Mouse (Mus musculus) kidney, adult 2 months (tissue): ENCODE measurements around the gene Cyfip2.

Experiments used
- CTCF ChIP-seq: fragments of 200-500 bp; conservative IDR thresholded peaks from 2 replicates; pipeline ENCODE4 v1.5.1; 2011; ENCODE audit warnings: low read depth, mild to moderate bottlenecking, control low read depth, low read length, moderate library complexity, mixed read lengths; ENCODE audit not compliant: insufficient read depth, insufficient read length
- POLR2A ChIP-seq: fragments of 200-500 bp; IDR thresholded peaks from one replicate; pipeline ENCODE4 v1.6.1; 2011; ENCODE audit warnings: low read depth, low read length, control low read depth

DNA sequence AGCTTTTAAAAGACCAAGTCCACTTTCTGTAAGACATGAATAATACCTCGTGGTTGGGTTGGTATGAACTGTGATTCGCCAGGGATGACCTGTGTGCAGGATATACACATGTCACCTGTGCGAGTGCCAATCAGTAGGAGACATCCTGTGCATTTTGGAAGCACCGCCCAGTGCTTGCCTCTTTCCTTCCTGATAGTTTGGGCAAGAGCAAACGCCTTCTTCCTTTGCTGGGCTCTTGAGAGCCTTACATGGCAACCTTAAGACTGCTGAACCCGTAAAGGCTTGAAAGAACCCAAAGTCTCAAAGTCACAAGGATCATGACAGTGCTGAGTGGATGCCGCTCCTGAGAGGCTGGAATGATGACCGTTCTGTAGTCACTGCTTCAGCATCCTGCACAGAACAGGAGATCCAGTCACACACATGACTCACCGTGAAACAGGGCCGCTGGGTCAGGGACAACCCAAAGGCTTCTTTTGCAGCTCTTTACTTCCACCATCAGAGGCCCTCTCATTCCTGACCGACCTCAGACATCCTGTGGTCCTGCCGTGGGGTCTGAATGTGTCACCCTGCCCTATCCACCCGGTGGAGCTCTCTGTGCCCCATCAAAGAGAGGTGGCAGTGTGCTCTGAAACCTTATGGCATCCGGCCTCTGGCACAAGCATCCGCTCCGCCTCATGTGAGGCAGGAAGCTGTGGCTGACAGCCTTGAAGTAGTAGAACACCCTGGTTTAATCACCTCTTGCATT is 13.8 kb upstream of the Cyfip2 start:
- TF ChIP-seq CTCF, result no peak
- TF ChIP-seq POLR2A, result no peak
